Mouse (Mus musculus) limb, embryonic 14.5 days (tissue): ENCODE results near the gene Zfp36l1. TPM values are rescaled to one million over a fixed set of nuclear protein-coding genes. Genes with fewer than 3 reads are reported as not detected.

Source experiments
- ATAC-seq: fragments of 200-750 bp; cut with Nextera tagmentation; 2 replicates; pipeline ENCODE4 v1.8.0; 2017; ENCODE audit warnings: low read depth, moderate number of reproducible peaks, moderate TSS enrichment; ENCODE audit not compliant: low FRiP score
- DNase-seq: peaks from one replicate; pipeline ENCODE4 v3.0.0-alpha.2; 2015; ENCODE audit warnings: low spot score
- H3K27ac ChIP-seq: fragments of 300-500 bp; sonication (generic); replicated peaks from 2 replicates; pipeline ENCODE4 v1.5.1; 2014; ENCODE audit warnings: low read depth, mild to moderate bottlenecking, low read length, moderate library complexity, mixed read lengths
- H3K27me3 ChIP-seq: fragments of 300-500 bp; sonication (generic); 2 replicates; pipeline ENCODE4 v1.6.1; 2014; ENCODE audit warnings: low read length, mixed read lengths; ENCODE audit not compliant: control insufficient read depth, insufficient read depth
- H3K36me3 ChIP-seq: fragments of 300-500 bp; sonication (generic); 2 replicates; pipeline ENCODE4 v1.6.1; 2014; ENCODE audit warnings: mild to moderate bottlenecking, low read length, moderate library complexity, mixed read lengths; ENCODE audit not compliant: control insufficient read depth, insufficient read depth
- H3K4me1 ChIP-seq: fragments of 300-500 bp; sonication (generic); 2 replicates; pipeline ENCODE4 v1.6.1; 2014; ENCODE audit warnings: antibody characterized with exemption, low read length, mixed read lengths; ENCODE audit not compliant: control insufficient read depth, insufficient read depth
- H3K4me2 ChIP-seq: fragments of 300-500 bp; sonication (generic); replicated peaks from 2 replicates; pipeline ENCODE4 v1.6.1; 2014; ENCODE audit warnings: low read depth, mild to moderate bottlenecking, low read length, moderate library complexity; ENCODE audit not compliant: severe bottlenecking
- H3K4me3 ChIP-seq: fragments of 300-500 bp; sonication (generic); replicated peaks from 2 replicates; pipeline ENCODE4 v1.5.1; 2014; ENCODE audit warnings: low read length
- H3K9ac ChIP-seq: fragments of 300-500 bp; sonication (generic); 2 replicates; pipeline ENCODE4 v1.6.1; 2014; ENCODE audit warnings: mild to moderate bottlenecking, low read depth, low read length, moderate library complexity; ENCODE audit not compliant: severe bottlenecking
- H3K9me3 ChIP-seq: fragments of 300-500 bp; sonication (generic); 2 replicates; pipeline ENCODE4 v1.6.1; 2016; ENCODE audit warnings: low read length; ENCODE audit not compliant: control insufficient read depth
- POLR2A ChIP-seq: fragments of 200-500 bp; IDR thresholded peaks from 2 replicates; pipeline ENCODE4 v1.8.0; 2012; ENCODE audit warnings: inconsistent platforms, mild to moderate bottlenecking, moderate library complexity, borderline replicate concordance; ENCODE audit not compliant: insufficient read depth, insufficient read length; ENCODE audit errors: extremely low read depth
- WGBS: fragments of 180-500 bp; shearing (Covaris S2); extraction: QIAGEN DNeasy Blood & Tissue Kit; methylation state at CpG from one replicate; pipeline ENCODE4 v1.1.7; 2014; 5-methylcytosine and 5-hydroxymethylcytosine counted together
- polyA plus RNA-seq, 2 experiments: library from polyadenylated mRNA; depleted of rRNA in 1 of 2; stranded (reverse) in 1 of 2; unstranded in 1 of 2; fragments of >200 nt; fragmentation: Nextera tagmentation in 1 of 2; extraction: Ambion mirVana in 1 of 2; gene quantifications; 2 replicates each; pipeline versions ENCODE4 v1.2.1 to v1.2.3; 2012 to 2014

Gene Zfp36l1
- polyA plus RNA-seq, 2 experiments, result 195 to 245 TPM

- Histone ChIP-seq H3K9ac (no peak overlapping the region), H3K27me3 (no peaks in the 10 kb centered on the region), H3K4me1 (peaks cover 30% of the 10 kb centered on the region), H3K9me3 (no peaks in the 10 kb centered on the region), H3K4me3 (no peak overlapping the region), H3K27ac (no peak overlapping the region), H3K4me2 (no peak overlapping the region), H3K36me3 (no peaks in the 10 kb centered on the region)
- 12% methylated on average over 3 of the region's 3 CpGs for WGBS
- no peak for DNase-seq
- ATAC-seq, result no peak
- TF ChIP-seq POLR2A, result no peak
These were observed 28.9 kb downstream of the Zfp36l1 start for GRCm38 (mm10) chr12:80083937-80084336.

GRCm38 (mm10) chr12:80083133-80083821, 29.5 kb downstream of the Zfp36l1 start:
- ATAC-seq (no peak), DNase-seq (no peak)
- 61% methylated on average over 7 of the region's 7 CpGs for WGBS
- Histone ChIP-seq H3K9me3 (no peaks in the 10 kb centered on the region), H3K9ac (no peak overlapping the region), H3K4me1 (peaks cover 30% of the 10 kb centered on the region), H3K36me3 (no peaks in the 10 kb centered on the region), H3K27me3 (no peaks in the 10 kb centered on the region), H3K4me2 (no peak overlapping the region), H3K27ac (no peak overlapping the region), H3K4me3 (no peak overlapping the region)
- no peak for TF ChIP-seq POLR2A

- Histone ChIP-seq H3K9me3 (no peaks in the 10 kb centered on the region), H3K27me3 (no peaks in the 10 kb centered on the region), H3K4me3 (no peak overlapping the region), H3K36me3 (no peaks in the 10 kb centered on the region), H3K4me1 (peaks cover 30% of the 10 kb centered on the region), H3K9ac (no peak overlapping the region), H3K27ac (no peak overlapping the region), H3K4me2 (no peak overlapping the region)
- DNase-seq (no peak), ATAC-seq (no peak)
- no peak for TF ChIP-seq POLR2A
- WGBS, result 94% methylated on average over 4 of the region's 4 CpGs
These were observed 30.1 kb downstream of the Zfp36l1 start for GRCm38 (mm10) chr12:80082730-80083129.

- H3K4me2 ChIP-seq, result no peak overlapping the region
- H3K27me3 ChIP-seq, result no peaks in the 10 kb centered on the region
- no peaks in the 10 kb centered on the region for H3K36me3 ChIP-seq
- no peak for TF ChIP-seq POLR2A
- H3K9me3 ChIP-seq, result no peaks in the 10 kb centered on the region
- DNase-seq (no peak), ATAC-seq (no peak)
- 32% methylated on average over 2 of the region's 2 CpGs for WGBS
- no peak overlapping the region for H3K9ac ChIP-seq
- peaks cover 30% of the 10 kb centered on the region for H3K4me1 ChIP-seq
- H3K27ac ChIP-seq, result no peak overlapping the region
- H3K4me3 ChIP-seq, result no peak overlapping the region
These were observed 31.4 kb downstream of the Zfp36l1 start for GRCm38 (mm10) chr12:80081440-80081839.

GRCm38 (mm10) chr12:80079937-80080336, 32.9 kb downstream of the Zfp36l1 start:
- 91% methylated on average over 4 of the region's 4 CpGs for whole genome bisulfite sequencing
- no peak overlapping the region for H3K4me3 ChIP-seq
- peaks cover 30% of the 10 kb centered on the region for H3K4me1 ChIP-seq

GRCm38 (mm10) chr12:80074331-80074730, 38.5 kb downstream of the Zfp36l1 start:
- H3K4me2 ChIP-seq, result no peak overlapping the region
- ATAC-seq (no peak), DNase-seq (peak; percentile 63)
- no peaks in the 10 kb centered on the region for H3K27me3 ChIP-seq
- H3K9ac ChIP-seq, result no peak overlapping the region
- H3K4me1 ChIP-seq, result no peaks in the 10 kb centered on the region
- no peaks in the 10 kb centered on the region for H3K9me3 ChIP-seq
- H3K27ac ChIP-seq, result no peak overlapping the region
- no peak overlapping the region for H3K4me3 ChIP-seq
- no peaks in the 10 kb centered on the region for H3K36me3 ChIP-seq
- WGBS, result 65% methylated on average over 2 of the region's 2 CpGs
- no peak for TF ChIP-seq POLR2A

More at GRCm38 (mm10) chr12:80079937-80080336, 32.9 kb downstream of the Zfp36l1 start:
- no peak overlapping the region for H3K4me2 ChIP-seq
- no peak for TF ChIP-seq POLR2A
- no peak for ATAC-seq
- no peaks in the 10 kb centered on the region for H3K9me3 ChIP-seq
- no peaks in the 10 kb centered on the region for H3K36me3 ChIP-seq
- no peak for DNase-seq
- no peak overlapping the region for H3K9ac ChIP-seq
- H3K27me3 ChIP-seq, result no peaks in the 10 kb centered on the region
- H3K27ac ChIP-seq, result no peak overlapping the region
